Mouse (Mus musculus) thymus, postnatal 14 days (tissue): Measurements from ENCODE around the gene Eif3k.

Experiments used
- DNase-seq: peaks from one replicate; pipeline ENCODE4 v3.0.0; 2021

Gene Eif3k

DNA sequence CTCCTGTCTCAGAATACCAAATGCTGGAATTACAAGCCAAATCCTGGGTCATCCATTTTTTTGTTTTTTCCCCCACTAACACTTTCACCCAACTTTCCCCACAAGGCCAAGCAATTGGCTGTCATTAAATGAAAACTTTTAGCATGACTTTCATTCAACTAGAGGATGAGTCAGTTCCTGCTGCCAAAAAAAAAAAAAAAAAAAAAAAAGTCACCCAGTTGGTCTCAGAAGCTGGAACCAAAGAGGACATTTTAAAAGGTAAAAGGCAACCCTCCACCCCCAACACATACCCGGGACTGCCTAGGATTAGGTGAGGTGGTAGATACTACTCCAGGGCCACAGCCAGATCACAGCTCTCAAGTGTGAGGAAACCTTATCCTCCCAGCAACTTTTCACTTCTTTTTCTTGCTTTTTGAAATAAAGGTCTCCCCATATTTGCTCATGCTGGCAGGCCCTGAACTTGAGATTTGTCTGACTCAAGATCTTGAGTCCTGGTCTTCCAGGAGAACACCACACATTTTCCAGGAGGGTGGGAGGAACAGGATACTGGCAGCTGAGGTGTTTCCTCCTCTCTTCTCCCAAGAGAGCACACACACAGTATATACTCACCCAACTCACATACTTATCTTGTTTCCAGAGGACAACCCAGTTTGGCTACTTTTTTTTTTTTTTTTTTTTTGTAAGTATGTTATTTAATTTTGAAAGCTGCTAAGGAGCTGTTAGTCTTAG, 23.5 kb downstream of the Eif3k start:
- DNase-seq = no peak

- DNase-seq = no peak
These were observed 24.4 kb downstream of the Eif3k start for GRCm38 (mm10) chr7:28957286-28957685.

DNA sequence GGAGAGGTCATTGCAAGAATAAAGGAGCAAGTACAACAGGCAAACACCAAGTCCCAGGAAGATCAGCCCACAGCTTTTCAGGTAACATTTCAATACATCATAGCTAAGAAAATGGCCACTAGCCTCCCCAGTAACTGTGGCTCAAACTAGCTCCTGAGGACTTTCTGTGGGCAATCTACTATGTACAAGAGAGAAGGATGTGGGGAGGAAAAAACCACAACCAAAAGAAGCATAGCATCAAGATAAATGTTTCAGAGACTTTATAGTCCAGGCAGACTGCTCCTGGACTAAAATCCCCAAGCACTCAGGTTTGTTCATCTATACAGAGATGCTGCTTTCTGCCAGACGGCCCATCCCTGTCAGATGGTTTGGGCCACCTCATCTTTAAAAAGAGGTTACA, 25.4 kb downstream of the Eif3k start:
- DNase-seq = no peak

- DNase-seq = no peak
These were observed 26.3 kb downstream of the Eif3k start for GRCm38 (mm10) chr7:28955295-28955897.

DNA sequence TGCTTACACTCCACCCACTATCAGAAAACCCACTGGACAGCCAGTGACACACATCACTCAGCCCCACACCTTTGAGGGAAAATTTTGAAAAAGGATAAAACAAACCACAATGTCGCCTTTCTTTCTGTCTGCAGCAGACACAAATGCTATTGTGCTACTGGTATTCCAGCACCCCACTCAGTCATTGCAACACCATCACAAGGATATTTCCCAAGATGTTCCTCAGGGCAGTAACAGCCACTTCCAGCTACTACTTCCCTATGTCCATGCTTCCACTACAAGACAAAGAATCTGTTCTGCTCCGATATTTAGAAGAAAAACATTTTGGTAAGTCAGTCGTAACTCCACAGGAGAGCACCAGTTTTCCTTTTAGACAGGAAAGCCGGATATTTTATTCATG, 26.9 kb downstream of the Eif3k start:
- DNase-seq = no peak

DNA sequence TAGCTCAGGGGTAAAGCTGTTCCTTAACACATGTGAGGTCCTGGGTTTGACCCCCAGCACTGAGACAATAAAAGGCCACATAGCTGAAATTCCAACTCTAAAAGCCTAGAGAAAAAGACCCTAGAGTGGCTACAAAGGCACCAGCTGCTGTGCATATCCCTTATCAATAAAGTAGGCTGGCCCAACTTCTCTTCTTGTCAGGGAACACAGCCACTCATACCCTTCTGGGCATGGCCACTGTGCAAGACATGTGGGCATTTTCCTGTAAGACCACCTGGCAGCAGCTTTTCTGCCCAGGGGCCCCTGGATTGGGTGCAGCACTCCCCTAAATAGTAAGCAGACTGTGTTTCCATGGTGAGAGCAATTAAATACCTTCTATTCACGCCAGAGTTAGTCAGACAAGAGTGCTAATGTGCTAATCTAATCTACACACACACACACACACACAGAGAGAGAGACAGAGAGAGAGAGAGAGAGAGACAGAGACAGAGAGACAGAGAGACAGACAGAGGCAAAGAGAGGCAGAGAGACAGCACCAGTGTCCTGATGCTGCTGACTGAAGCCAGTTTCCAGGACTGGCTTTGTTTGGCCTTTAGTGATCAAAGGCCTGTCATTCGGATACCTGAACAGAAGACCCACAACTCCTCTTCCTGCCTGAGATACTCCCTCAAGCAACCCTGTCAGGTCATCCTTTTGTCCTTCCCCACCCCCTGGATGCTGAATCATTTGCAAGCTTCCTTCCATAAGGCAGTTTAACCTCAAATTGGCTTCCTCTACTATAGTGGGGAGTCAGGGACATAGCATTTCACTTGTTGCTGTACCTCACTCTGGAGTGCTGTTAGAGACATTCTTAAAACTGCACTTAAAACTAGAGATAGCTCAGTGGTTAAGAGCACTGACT, 27.9 kb downstream of the Eif3k start:
- DNase-seq = no peak

DNA sequence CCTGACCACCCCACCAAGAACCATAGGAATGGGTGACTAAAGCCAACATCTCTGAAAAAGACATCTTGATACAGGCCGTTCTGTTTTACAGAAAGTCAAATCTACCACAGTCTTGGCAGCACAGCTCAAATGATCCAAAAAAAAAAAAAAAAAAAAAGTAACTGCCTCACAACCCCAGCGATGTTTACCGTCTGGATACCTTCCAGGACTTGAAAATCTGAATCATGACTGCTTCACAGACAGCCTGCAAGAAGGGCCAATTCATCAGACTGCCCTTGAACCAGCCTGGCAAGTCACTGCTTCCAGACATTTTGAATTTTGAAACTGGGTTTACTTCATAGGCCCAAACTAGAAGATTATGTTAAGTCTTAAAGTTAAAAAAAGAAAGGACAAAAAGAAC, 28.9 kb downstream of the Eif3k start:
- DNase-seq = no peak

GRCm38 (mm10) chr7:28951764-28952163, 29.9 kb downstream of the Eif3k start:
- no peak for DNase-seq

DNA sequence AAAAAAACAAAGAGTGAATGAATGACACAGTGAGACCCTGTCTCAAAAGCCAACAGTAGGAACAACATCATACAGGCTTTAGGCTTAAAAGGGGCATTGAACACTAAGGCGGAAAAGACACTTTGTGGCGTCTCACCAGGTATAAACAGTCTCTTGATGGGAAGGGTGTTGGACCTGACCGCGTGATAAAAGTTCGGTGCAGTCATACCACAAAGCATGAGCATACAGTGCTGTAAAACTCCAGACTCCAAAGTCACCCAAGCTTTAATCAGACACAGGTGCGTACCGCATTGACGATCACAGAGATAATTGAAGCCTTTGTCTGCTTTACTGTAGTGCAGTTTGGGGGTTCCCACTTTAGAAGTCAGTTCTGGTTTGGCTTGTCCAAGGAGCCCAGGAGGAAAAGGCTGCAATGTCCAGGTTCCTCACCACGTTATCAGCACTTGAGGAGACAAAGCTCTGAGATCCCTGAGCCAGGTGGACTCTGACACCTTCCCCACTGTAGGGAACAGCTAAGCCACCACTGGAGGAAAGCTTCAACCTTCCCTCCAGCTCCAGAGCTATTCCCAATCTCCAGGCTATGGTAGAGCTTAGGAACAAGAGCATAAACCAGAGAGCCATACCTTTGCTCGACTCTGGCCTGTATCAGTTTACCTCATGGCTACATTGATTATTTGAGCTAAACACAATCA, 31.2 kb downstream of the Eif3k start:
- no peak for DNase-seq

DNA sequence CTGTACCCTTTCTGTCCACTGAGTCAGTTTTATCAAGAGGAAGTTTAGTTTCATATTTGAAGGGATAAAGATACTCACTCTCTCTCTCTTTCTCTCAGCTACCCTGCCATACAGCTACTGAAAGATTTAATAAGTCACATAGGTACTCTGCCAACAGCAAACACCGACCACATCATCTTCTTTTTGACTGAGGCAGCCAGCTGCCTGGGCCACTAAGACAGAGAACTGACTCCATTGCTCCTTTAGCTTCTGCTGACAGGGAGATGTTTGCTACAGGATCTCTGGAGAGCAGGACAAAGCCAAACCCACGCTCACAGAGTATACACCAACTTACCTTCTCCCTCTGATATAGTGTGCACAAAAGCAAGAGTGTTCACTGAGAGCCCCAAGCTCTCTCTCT, 32.4 kb downstream of the Eif3k start:
- no peak for DNase-seq

DNA sequence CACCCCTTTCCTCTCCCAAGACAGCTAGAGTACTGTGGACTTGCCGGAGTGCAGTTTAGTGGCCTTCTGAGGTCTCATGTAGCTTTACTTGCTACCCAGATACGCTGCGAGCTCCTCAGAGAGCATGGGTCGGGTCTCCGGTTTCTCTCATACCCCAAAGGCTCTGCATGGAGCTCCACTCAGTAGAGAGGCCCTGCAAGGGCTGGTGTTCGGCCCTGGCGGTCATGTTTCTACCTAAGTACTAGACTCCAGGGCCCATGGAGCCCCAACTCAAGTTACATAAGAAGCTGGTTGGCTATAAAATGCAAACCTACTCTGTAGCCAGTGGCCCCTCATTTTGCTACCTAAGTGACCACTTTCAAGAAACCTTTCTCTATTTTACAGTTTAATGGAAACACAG, 32.9 kb downstream of the Eif3k start:
- no peak for DNase-seq

DNA sequence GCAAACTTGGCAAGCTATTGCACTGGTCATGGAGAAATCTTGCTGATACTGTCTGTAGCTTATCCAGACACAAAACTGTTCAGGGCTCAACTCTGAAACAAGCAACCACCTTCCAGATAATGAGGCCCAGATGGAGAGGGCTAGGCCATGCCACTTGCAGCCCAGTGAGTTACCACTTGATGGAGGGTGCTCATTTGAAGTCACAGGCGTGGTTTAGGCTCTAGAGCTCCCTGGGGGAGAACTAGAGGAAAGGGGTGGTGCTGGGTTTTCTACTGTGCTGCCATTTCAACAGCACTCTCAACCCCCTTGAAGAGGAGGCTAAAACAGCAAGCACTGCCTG, 35.4 kb downstream of the Eif3k start:
- no peak for DNase-seq

DNA sequence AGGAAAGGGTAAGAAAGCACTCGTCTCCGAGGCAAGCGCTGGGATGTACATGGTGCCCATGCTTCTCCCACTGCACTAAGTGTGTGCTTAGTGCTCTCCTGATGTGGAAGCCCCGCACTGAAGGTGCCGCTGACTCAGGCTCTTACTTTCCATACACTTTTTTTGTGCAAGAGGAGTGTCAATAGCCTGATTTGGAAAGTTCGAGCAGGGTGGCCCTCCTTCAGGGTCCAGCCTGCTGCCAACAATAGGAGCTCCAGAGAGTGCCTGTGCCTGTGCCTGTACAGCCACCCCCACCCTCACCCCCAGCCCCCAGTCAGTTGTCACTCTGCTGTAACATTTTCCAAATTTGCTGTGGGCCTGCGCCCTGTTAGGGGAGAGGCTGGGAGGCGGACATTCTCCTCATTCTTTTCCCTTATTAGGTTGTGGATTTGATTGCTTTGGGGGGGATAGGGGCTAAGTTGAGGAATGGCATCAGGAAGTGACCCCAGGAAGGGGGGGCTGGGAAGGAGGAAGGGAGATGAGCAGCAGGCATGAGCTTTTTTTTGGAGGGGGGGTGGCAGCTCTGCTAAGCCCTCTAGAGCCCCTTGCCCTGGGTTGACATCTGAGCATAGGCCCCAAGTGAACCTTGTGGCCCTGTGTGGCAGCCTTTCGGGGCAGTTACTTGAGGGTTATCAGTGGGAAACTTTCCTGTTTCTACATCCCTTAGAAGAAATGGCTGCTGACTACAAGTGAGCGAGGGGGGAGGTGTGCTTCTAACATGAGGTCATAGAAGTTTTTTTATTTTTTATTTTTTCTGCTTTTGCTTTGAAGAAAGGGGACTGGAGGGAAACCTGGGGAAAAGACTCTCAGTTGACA, 36.0 kb downstream of the Eif3k start:
- DNase-seq = no peak

GRCm38 (mm10) chr7:28944756-28945415, 36.8 kb downstream of the Eif3k start:
- DNase-seq = peak; percentile 23

DNA sequence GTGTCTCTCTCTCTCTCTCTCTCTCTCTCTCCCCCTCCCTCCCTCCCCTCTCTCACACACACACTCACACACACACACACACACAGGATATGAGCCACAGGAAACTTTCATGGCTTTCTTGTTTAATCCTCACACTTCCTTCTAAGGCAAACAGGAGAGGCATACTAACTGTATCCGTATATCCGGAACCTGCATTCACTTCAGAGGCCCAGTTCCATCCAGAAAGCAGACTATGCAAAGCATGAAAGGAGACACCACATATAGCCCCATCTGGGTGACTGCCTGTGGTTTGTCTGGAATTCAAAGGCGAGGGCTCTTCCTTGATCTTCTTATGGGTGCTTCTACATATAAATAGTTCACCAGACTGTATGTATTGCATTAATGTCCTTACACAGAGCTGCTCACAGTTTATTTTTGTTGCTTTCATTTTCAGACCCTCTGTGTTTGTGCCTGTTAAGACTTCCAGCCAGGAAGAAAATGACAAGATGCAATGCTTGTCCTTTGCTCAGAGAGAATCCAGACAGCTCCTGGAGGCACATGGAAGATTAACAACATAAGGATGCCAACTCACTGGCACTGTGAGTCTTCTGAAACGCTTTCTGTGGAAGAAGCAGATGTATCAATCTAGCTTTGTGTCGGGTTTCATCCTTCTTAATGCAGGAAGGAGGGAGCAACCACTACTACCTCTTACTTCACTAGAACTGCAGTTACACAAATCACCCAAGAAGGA, 38.0 kb downstream of the Eif3k start:
- peak; percentile 20 for DNase-seq

DNA sequence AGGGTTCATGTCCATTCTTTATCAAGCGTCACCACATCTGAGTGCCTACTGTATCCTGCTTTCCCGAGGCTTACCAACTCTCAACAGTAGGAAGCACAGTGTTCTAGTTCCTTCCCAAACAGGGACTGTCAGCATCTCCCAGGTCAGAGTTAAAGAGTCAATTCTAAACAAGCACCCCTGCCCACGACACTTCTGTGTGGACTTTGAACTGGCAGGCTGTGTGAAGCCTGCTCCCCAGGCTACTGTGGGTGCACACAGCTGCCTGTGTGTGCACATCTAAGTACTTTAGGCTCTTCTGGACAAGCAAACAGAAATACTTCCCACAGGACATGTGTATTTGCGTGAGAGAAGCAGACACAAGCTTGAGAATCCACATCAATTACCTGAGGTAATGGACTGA, 40.1 kb downstream of the Eif3k start:
- no peak for DNase-seq

- no peak for DNase-seq
These were observed 40.5 kb downstream of the Eif3k start for GRCm38 (mm10) chr7:28941129-28941528.

DNA sequence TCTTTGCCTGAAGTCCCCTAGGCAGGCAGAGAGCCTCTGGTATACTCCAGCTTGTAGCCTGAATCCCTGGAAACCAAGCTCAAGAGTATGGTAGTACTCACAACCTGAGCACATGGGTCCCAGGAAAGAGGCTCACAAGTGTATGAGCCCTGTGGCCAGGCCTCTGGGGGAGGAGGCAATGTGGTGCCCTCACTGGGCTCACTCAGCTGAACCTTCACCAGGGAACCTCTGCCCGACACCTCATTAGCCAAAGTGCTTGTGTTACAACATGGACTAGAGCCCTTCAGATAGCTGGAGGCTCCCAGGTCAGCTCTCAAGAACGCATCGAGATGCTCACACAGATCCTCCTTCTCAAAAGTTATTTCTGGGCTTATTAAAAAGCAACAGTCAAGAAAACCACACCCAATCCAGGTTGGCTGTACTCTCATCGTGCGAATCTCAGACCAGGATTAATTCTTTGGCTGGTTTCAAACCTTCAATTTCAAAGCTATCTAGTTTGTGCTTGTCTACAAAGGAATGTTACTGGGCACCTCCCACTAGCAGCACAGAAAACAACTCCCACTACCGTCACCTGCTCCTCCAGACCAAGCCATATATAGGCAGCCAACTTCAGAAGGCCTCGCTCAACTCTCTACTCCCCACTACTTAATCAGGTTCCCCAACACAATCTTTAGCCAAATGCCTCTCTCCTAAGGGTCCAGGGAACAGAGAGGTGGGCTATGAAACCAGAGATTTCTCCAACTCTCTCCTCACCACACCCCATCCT, 42.1 kb downstream of the Eif3k start:
- DNase-seq = no peak

DNA sequence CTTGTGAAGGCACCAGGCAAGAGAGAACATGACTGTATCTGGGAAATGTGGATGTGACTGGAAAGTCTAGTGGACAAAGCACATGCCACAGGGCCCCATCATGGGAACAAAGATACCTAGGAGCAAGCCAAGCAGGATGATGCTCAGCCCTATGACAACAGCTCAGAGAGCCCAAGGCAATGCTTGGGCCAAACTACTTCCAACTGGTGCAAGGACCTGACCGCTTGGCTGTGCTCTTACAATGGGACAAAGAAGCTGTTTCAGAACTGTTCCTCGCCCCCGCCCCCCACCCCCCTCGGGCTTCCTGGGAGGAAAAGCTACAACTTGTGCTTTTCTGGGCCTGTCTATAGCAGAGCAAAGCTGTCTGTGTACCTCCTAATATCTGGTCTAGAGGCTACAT, 43.0 kb downstream of the Eif3k start:
- no peak for DNase-seq

DNA sequence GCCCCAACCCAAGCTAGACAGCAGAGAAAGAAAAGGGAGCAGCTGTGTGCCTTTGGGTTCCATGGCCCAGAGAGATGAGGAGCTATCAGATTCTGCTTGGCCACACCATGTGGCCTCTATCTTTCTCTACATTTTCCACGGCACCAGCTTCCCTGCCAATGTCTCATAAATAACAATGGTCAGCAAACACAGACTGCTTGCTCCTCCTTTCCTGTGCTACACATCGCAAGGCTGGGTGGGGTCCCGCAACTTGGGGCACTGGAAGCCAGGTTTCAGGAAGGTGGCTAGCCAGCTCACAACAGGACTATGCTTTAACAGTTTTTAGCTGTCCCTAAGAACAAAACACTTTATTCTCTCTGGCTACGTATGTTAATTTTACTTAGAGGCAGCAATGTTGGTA, 44.9 kb downstream of the Eif3k start:
- DNase-seq = no peak
